17 mouse cellular contexts compared by ENCODE assay signal in genomic region chr12:76336111-76336965, GRCm38 (mm10). TPM values are rescaled to one million over a fixed set of nuclear protein-coding genes. Genes with fewer than 3 reads are reported as not detected.
DNase-seq lines count a peak whose midpoint lies in the region; ATAC-seq lines count a peak whose summit lies in the region.
"Had no signal": no experiment of that assay in that cellular context is flagged by ENCODE, and none has a peak within 500 bp of the region (broad histone marks: within the 10 kb centered on the region; RNA-seq: fewer than 3 reads in every experiment).

No protein-coding gene starts in this region.

- no peak overlapping the region for H3K27ac ChIP-seq in lung, embryonic 16.5 days (ENCODE audit: low read length)
- H3K27ac ChIP-seq: embryonic facial prominence, embryonic 10.5 days; forebrain, embryonic 13.5 days; heart, embryonic 13.5 days; hindbrain, embryonic 14.5 days had no signal

- intact Hi-C loops in heart, postnatal 10 days (cut with DNase I): no loop called here

- no peaks in the 10 kb centered on the region for H3K9me3 ChIP-seq in lung, embryonic 16.5 days (ENCODE audit: control insufficient read depth, low read length)
- H3K9me3 ChIP-seq: embryonic facial prominence, embryonic 10.5 days; forebrain, embryonic 13.5 days; heart, embryonic 13.5 days had no signal

- H3K4me3 ChIP-seq in lung, embryonic 16.5 days (ENCODE audit: low read length): no peak overlapping the region
- H3K4me3 ChIP-seq: embryonic facial prominence, embryonic 10.5 days; forebrain, embryonic 13.5 days; heart, embryonic 13.5 days had no signal

- H3K9ac ChIP-seq in lung, embryonic 16.5 days (ENCODE audit: low read length): no peak overlapping the region
- H3K9ac ChIP-seq: forebrain, embryonic 13.5 days; forebrain, postnatal 0 days; heart, embryonic 13.5 days; hindbrain, embryonic 14.5 days had no signal

- no peaks in the 10 kb centered on the region for H3K27me3 ChIP-seq in lung, embryonic 16.5 days (ENCODE audit: control insufficient read depth, insufficient read depth, low read depth, low read length)
- H3K27me3 ChIP-seq: forebrain, embryonic 13.5 days; heart, embryonic 13.5 days had no signal

- peak; percentile 56 for ATAC-seq in lung, embryonic 16.5 days (ENCODE audit: low read depth)
- ATAC-seq: forebrain, embryonic 13.5 days; forebrain, postnatal 0 days had no signal

- H3K36me3 ChIP-seq in lung, embryonic 16.5 days (ENCODE audit: control insufficient read depth, insufficient read depth, low read length): no peaks in the 10 kb centered on the region
- H3K36me3 ChIP-seq: embryonic facial prominence, embryonic 10.5 days; heart, embryonic 13.5 days had no signal

- no peaks in the 10 kb centered on the region for H3K4me1 ChIP-seq in lung, embryonic 16.5 days (replicated peaks; ENCODE audit: control insufficient read depth, insufficient read depth, low read length)
- H3K4me1 ChIP-seq: embryonic facial prominence, embryonic 10.5 days; forebrain, embryonic 13.5 days had no signal

- 59% methylated on average over 17 of the region's 17 CpGs for WGBS in lung, embryonic 16.5 days

- peak; percentile 13 to 21 for DNase-seq in heart, postnatal 10 days
- no peak for DNase-seq in heart, adult 18-20 months
- DNase-seq in lung, postnatal 36 days: no peak
- peak; percentile 19 for DNase-seq in lung, postnatal 10 days
- DNase-seq in cerebellum, postnatal 10 days: no peak
- DNase-seq in kidney, adult 11 months: no peak
- DNase-seq: adrenal gland, adult 2 months; adrenal gland, postnatal 25 days; cerebellum, adult 18-20 months; cerebellum, adult 9-11 months; forebrain, postnatal 0 days; gastrocnemius, postnatal 14 days had no signal

- H3K4me2 ChIP-seq in lung, embryonic 16.5 days (ENCODE audit: low read depth, low read length): no peak overlapping the region
- H3K4me2 ChIP-seq: forebrain, embryonic 13.5 days; heart, embryonic 13.5 days; hindbrain, embryonic 14.5 days had no signal

RNA-seq across cellular contexts. Expression of gene Akap5, which starts 11.6 kb away (rescaled TPM):
- 1 to 10 TPM; 3.7 to 7.2 TPM for total RNA-seq in heart, postnatal 10 days (2021)
- total RNA-seq in heart, adult 18-20 months (2021): under 1 TPM; 0.46 to 0.52 TPM
- 35.7 and 43.7 TPM in 2 replicates for polyA plus RNA-seq in lung, embryonic 16.5 days (2015; fragmentation: Nextera tagmentation; extraction: Ambion mirVana)

RNA-seq across cellular contexts. Expression of gene Zbtb25, which starts 33.1 kb away (rescaled TPM):
- total RNA-seq in heart, postnatal 10 days (2021): 10 to 100 TPM in 1 of 2 experiments, 1 to 10 TPM in 1; 8.5 to 12.2 TPM
- 1 to 10 TPM; 5.2 to 5.8 TPM for total RNA-seq in heart, adult 18-20 months (2021)
- polyA plus RNA-seq in lung, embryonic 16.5 days (2015; fragmentation: Nextera tagmentation; extraction: Ambion mirVana): 14.6 and 16.9 TPM in 2 replicates

RNA-seq across cellular contexts. Expression of gene Zbtb1, which starts 33.7 kb away (rescaled TPM):
- 1 to 10 TPM; 5.8 to 6.7 TPM for total RNA-seq in heart, postnatal 10 days (2021)
- total RNA-seq in heart, adult 18-20 months (2021): 1 to 10 TPM; 2.9 to 3.0 TPM
- polyA plus RNA-seq in lung, embryonic 16.5 days (2015; fragmentation: Nextera tagmentation; extraction: Ambion mirVana): 9.8 and 10.4 TPM in 2 replicates

Comparison
In these comparisons a context has a peak if more than half of its experiments do, and no peak if none do; other contexts are left out.
1. DNase-seq: peak in heart, postnatal 10 days (2 of 2) and lung, postnatal 10 days (single experiment); none in heart, adult 18-20 months (0 of 2), lung, postnatal 36 days (single experiment), cerebellum, postnatal 10 days (0 of 2) and kidney, adult 11 months (single experiment).